Mouse (Mus musculus) myocyte (in vitro differentiated cells): ENCODE measurements around the gene Tek. TPM values are rescaled to one million over a fixed set of nuclear protein-coding genes. Genes with fewer than 3 reads are reported as not detected.

Source experiments
- H3K27me3 ChIP-seq: one replicate; pipeline ENCODE4 v1.6.1; 2011; ENCODE audit not compliant: control insufficient read depth, insufficient read depth, insufficient read length
- H3K36me3 ChIP-seq: one replicate; pipeline ENCODE4 v1.6.1; 2011; ENCODE audit not compliant: control insufficient read depth, insufficient read depth
- H3K4me2 ChIP-seq: one replicate; pipeline ENCODE4 v1.6.1; 2011; ENCODE audit warnings: low read depth, control low read depth
- H3K4me3 ChIP-seq: one replicate; pipeline ENCODE4 v1.5.1; 2011; ENCODE audit warnings: mild to moderate bottlenecking, control low read depth, moderate library complexity
- H3K79me2 ChIP-seq: one replicate; pipeline ENCODE4 v1.6.1; 2011; ENCODE audit not compliant: control insufficient read depth, insufficient read depth
- H3ac ChIP-seq: one replicate; pipeline ENCODE4 v1.6.1; 2011; ENCODE audit not compliant: control insufficient read depth, insufficient read length
- CEBPB ChIP-seq: IDR thresholded peaks from 2 replicates; pipeline ENCODE4 v1.6.1; 2011; ENCODE audit warnings: mild to moderate bottlenecking, moderate library complexity; ENCODE audit not compliant: poor library complexity, insufficient read depth, severe bottlenecking
- E2F4 ChIP-seq: IDR thresholded peaks from one replicate; pipeline ENCODE4 v1.6.1; 2011; ENCODE audit warnings: mild to moderate bottlenecking, control low read depth, moderate library complexity; ENCODE audit not compliant: insufficient read depth
- MAX ChIP-seq: IDR thresholded peaks from one replicate; pipeline ENCODE4 v1.6.1; 2011; ENCODE audit warnings: low read depth, mild to moderate bottlenecking, control low read depth
- MYOD1 ChIP-seq, 3 experiments: IDR thresholded peaks; one replicate each; pipeline ENCODE4 v1.6.1; 2011; ENCODE audit warnings: control low read depth in 2 of 3, low read depth in 2 of 3, mild to moderate bottlenecking in 2 of 3, moderate library complexity in 1 of 3; ENCODE audit not compliant: insufficient read length in 2 of 3, control insufficient read depth in 1 of 3
- MYOG ChIP-seq, 3 experiments: IDR thresholded peaks; one replicate each; pipeline ENCODE4 v1.6.1; 2011; ENCODE audit warnings: control low read depth in 2 of 3, low read depth in 2 of 3, mild to moderate bottlenecking in 2 of 3; ENCODE audit not compliant: insufficient read length in 2 of 3, control insufficient read depth in 1 of 3, insufficient read depth in 1 of 3
- POLR2A ChIP-seq: IDR thresholded peaks from one replicate; pipeline ENCODE4 v1.6.1; 2011; ENCODE audit warnings: low read depth, mild to moderate bottlenecking, control low read depth, moderate library complexity; ENCODE audit not compliant: insufficient read length
- POLR2AphosphoS2 ChIP-seq: IDR thresholded peaks from one replicate; pipeline ENCODE4 v1.6.1; 2011; ENCODE audit warnings: low read depth, control low read depth; ENCODE audit not compliant: insufficient read length
- REST ChIP-seq: IDR thresholded peaks from one replicate; pipeline ENCODE4 v1.6.1; 2011; ENCODE audit warnings: mild to moderate bottlenecking, control low read depth, moderate library complexity; ENCODE audit not compliant: insufficient read depth, insufficient read length
- SRF ChIP-seq: IDR thresholded peaks from one replicate; pipeline ENCODE4 v1.6.1; 2011; ENCODE audit warnings: low read depth; ENCODE audit not compliant: control insufficient read depth, insufficient read length
- TCF12 ChIP-seq: IDR thresholded peaks from one replicate; pipeline ENCODE4 v1.6.1; 2011; ENCODE audit warnings: mild to moderate bottlenecking, control low read depth; ENCODE audit not compliant: poor library complexity, insufficient read depth, severe bottlenecking
- TCF3 ChIP-seq: IDR thresholded peaks from one replicate; pipeline ENCODE4 v1.6.1; 2011; ENCODE audit warnings: low read depth, control low read depth; ENCODE audit not compliant: insufficient read length
- USF1 ChIP-seq: IDR thresholded peaks from one replicate; pipeline ENCODE4 v1.6.1; 2011; ENCODE audit warnings: low read depth, mild to moderate bottlenecking, control low read depth, moderate library complexity
- polyA plus RNA-seq: library from polyadenylated mRNA; unstranded; fragments of >200 nt; fragmentation: generic; extraction: Trizol; gene quantifications from one replicate; pipeline ENCODE4 v1.2.1, GENCODE M21; 2012; ENCODE audit warnings: missing spikeins

The Tek gene
- polyA plus RNA-seq, 1 experiment = 0.05 TPM

DNA sequence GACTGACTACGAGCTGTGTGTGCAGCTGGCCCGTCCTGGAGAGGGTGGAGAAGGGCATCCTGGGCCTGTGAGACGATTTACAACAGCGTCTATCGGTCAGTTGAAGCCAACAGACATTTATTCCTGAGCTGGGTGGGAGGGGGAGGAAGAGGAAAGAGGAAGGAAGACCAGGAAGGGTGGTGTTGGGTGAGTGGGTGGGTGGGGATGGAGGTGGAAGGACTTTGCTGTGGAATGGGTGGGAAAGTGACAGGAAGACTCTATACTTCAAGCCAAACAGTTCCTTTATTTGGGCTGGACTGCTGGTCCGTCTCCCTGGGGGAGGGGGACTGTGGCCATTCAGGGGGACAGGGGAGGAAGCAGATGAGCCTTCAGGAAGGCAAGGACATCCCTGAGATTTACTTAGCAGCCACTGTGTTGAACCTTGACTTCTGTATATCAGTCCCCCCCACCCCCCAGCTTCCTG lies 90.9 kb downstream of the Tek start:
- Histone ChIP-seq H3K79me2 (no peaks in the 10 kb centered on the region), H3ac (no peak overlapping the region), H3K36me3 (no peaks in the 10 kb centered on the region), H3K27me3 (no peaks in the 10 kb centered on the region), H3K4me2 (no peak overlapping the region), H3K4me3 (no peak overlapping the region)
- TF ChIP-seq E2F4 = no peak
- TF ChIP-seq SRF = no peak
- TF ChIP-seq CEBPB = no peak
- no peak for TF ChIP-seq MYOG (IDR thresholded peaks at IDR 0.05; ENCODE audit: control insufficient read depth in 1 of 3, insufficient read depth in 1 of 3, insufficient read length in 2 of 3, low read depth in 2 of 3)
- TF ChIP-seq TCF12 = no peak

DNA sequence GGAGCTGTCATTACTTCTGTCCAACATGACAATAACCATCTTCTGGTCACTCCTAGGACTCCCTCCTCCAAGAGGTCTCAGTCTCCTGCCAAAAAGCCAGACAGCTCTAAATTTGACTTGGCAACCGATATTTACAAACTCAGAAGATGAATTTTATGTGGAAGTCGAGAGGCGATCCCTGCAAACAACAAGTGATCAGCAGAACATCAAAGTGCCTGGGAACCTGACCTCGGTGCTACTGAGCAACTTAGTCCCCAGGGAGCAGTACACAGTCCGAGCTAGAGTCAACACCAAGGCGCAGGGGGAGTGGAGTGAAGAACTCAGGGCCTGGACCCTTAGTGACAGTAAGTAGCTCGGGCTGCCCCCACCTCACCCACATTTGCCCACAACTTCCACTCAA lies 98.0 kb downstream of the Tek start:
- TF ChIP-seq POLR2AphosphoS2 (no peak), MYOD1 (IDR thresholded peaks at IDR 0.05; ENCODE audit: control insufficient read depth in 1 of 3, insufficient read length in 2 of 3, low read depth in 2 of 3) (no peak), TCF3 (no peak), CEBPB (no peak), MYOG (IDR thresholded peaks at IDR 0.05; ENCODE audit: control insufficient read depth in 1 of 3, insufficient read depth in 1 of 3, insufficient read length in 2 of 3, low read depth in 2 of 3) (no peak), POLR2A (no peak), REST (no peak), USF1 (no peak), SRF (no peak), MAX (no peak), TCF12 (no peak), E2F4 (no peak)
- H3K4me2 ChIP-seq = no peak overlapping the region
- no peak overlapping the region for H3K4me3 ChIP-seq
- no peak overlapping the region for H3ac ChIP-seq
- H3K79me2 ChIP-seq = no peaks in the 10 kb centered on the region
- no peaks in the 10 kb centered on the region for H3K36me3 ChIP-seq
- no peaks in the 10 kb centered on the region for H3K27me3 ChIP-seq

DNA sequence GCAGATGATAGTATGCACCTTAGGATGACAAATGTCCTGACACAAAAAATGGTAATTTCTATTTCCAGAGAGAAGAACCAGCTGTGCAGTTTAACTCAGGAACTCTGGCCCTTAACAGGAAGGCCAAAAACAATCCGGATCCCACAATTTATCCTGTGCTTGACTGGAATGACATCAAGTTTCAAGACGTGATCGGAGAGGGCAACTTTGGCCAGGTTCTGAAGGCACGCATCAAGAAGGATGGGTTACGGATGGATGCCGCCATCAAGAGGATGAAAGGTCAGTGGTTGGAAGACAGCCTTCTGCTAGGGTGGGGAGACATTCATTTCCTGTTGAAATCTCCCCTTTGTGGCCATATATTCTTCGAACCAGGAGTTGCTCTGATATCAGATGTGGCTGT lies 114.2 kb downstream of the Tek start:
- H3K4me2 ChIP-seq = no peak overlapping the region
- TF ChIP-seq TCF3 = no peak
- H3K79me2 ChIP-seq = no peaks in the 10 kb centered on the region
- no peaks in the 10 kb centered on the region for H3K27me3 ChIP-seq
- H3ac ChIP-seq = no peak overlapping the region
- no peaks in the 10 kb centered on the region for H3K36me3 ChIP-seq
- no peak overlapping the region for H3K4me3 ChIP-seq

DNA sequence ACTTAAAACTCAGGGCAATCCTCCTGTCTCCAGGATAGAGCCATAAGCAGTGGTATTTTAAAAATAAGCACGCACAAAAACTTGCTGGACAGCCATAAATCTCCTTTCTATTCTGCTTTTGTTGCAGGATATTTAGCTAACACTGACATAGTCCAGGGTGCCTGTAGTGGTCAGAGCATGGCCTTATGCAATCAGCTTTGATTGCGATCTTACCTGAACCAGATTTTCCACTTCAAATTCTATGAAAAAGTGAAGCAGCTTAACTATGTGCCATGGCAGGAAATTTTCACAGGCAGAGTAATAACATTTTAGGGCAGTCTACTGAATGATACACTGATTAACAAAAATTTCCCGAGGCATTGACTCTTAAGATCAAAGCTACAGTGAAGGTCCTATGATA lies 115.2 kb downstream of the Tek start:
- Histone ChIP-seq H3ac (no peak overlapping the region), H3K4me3 (no peak overlapping the region), H3K36me3 (no peaks in the 10 kb centered on the region), H3K27me3 (no peaks in the 10 kb centered on the region), H3K4me2 (no peak overlapping the region), H3K79me2 (no peaks in the 10 kb centered on the region)
- TF ChIP-seq POLR2AphosphoS2 = no peak
- no peak for TF ChIP-seq MYOG (IDR thresholded peaks at IDR 0.05; ENCODE audit: control insufficient read depth in 1 of 3, insufficient read depth in 1 of 3, insufficient read length in 2 of 3, low read depth in 2 of 3)
- TF ChIP-seq MAX = no peak
- TF ChIP-seq POLR2A = no peak
- no peak for TF ChIP-seq CEBPB
- no peak for TF ChIP-seq TCF3
- no peak for TF ChIP-seq E2F4
- TF ChIP-seq MYOD1 (IDR thresholded peaks at IDR 0.05; ENCODE audit: control insufficient read depth in 1 of 3, insufficient read length in 2 of 3, low read depth in 2 of 3) = no peak
- TF ChIP-seq USF1 = no peak
- no peak for TF ChIP-seq REST
- no peak for TF ChIP-seq TCF12
- no peak for TF ChIP-seq SRF

DNA sequence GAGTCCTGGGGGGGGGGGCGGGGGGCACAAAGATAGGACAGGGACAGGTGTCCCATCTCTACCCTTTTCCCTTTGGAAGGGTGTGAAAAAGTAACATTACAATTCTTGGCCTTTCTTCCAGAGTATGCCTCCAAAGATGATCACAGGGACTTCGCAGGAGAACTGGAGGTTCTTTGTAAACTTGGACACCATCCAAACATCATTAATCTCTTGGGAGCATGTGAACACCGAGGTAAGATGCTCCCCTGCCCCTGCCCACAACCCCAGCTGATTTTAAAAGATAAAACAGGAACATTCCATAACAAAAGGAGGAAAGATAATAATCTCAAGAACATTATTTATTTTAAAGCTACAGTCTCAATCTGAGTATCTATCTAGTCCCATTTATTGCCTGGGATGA lies 116.1 kb downstream of the Tek start:
- H3K79me2 ChIP-seq = no peaks in the 10 kb centered on the region
- H3K4me2 ChIP-seq = no peak overlapping the region
- no peak overlapping the region for H3K4me3 ChIP-seq
- H3K27me3 ChIP-seq = no peaks in the 10 kb centered on the region
- H3ac ChIP-seq = no peak overlapping the region
- H3K36me3 ChIP-seq = no peaks in the 10 kb centered on the region
- TF ChIP-seq CEBPB = no peak
- TF ChIP-seq REST = no peak
- no peak for TF ChIP-seq MYOD1 (IDR thresholded peaks at IDR 0.05; ENCODE audit: control insufficient read depth in 1 of 3, insufficient read length in 2 of 3, low read depth in 2 of 3)

DNA sequence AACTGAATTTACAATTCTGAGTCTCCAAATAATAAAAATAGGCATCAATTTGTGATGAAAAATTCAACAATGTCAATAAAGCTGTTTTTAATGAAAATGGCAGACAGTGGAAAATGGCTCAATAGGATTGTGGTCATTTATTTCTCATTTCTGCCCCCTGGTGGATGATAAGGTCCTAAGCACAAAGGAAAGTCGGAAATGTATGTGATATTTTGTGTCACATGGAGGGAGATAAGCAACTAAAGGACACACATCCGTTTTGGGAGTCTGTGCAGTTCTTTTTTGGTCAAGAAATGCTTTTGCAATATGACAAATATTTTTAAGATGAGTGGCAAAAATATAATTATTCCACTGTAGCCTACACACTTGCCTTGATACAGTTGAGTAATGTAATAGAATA lies 161.7 kb downstream of the Tek start:
- no peak overlapping the region for H3K4me2 ChIP-seq
- no peaks in the 10 kb centered on the region for H3K79me2 ChIP-seq
- H3K4me3 ChIP-seq = no peak overlapping the region
- H3K27me3 ChIP-seq = no peaks in the 10 kb centered on the region
- no peaks in the 10 kb centered on the region for H3K36me3 ChIP-seq
- H3ac ChIP-seq = no peak overlapping the region
- TF ChIP-seq USF1 (no peak), CEBPB (no peak), TCF3 (no peak), POLR2AphosphoS2 (no peak), MYOG (IDR thresholded peaks at IDR 0.05; ENCODE audit: control insufficient read depth in 1 of 3, insufficient read depth in 1 of 3, insufficient read length in 2 of 3, low read depth in 2 of 3) (no peak), E2F4 (no peak)
